Mouse (Mus musculus) G1E (cell line): Measurements from ENCODE around the gene Slc38a5. TPM values are rescaled to one million over a fixed set of nuclear protein-coding genes. Genes with fewer than 3 reads are reported as not detected.

ENCODE experiments used
- ATAC-seq: 2 replicates; pipeline ENCODE4 v1.8.0; 2016; ENCODE audit warnings: mild to moderate bottlenecking; ENCODE audit not compliant: insufficient number of reproducible peaks, poor library complexity, low FRiP score, severe bottlenecking; ENCODE audit errors: extremely low read depth
- DNase-seq: peaks from one replicate; pipeline ENCODE4 v3.0.0; 2012; ENCODE audit warnings: low spot score
- H3K27me3 ChIP-seq: 2 replicates; pipeline ENCODE4 v1.6.1; 2012; ENCODE audit warnings: mild to moderate bottlenecking, low read length, inconsistent platforms; ENCODE audit not compliant: insufficient read depth
- H3K36me3 ChIP-seq: replicated peaks from 2 replicates; pipeline ENCODE3; 2012; ENCODE audit warnings: mild to moderate bottlenecking, inconsistent platforms
- H3K4me1 ChIP-seq: 2 replicates; pipeline ENCODE4 v1.6.1; 2012; ENCODE audit warnings: low read depth, low read length, inconsistent platforms, mixed read lengths; ENCODE audit not compliant: insufficient read depth
- H3K4me3 ChIP-seq: 2 replicates; pipeline ENCODE4 v1.5.1; 2012; ENCODE audit warnings: low read depth, mild to moderate bottlenecking, inconsistent platforms, low read length, moderate library complexity, mixed read lengths
- H3K9me3 ChIP-seq: replicated peaks from 2 replicates; pipeline ENCODE4 v1.6.1; 2012; ENCODE audit warnings: inconsistent platforms
- CTCF ChIP-seq: IDR thresholded peaks from 2 replicates; pipeline ENCODE4 v1.5.1; 2012; ENCODE audit warnings: low read depth, low read length, inconsistent platforms, mixed read lengths
- GATA1 ChIP-seq: IDR thresholded peaks from 2 replicates; pipeline ENCODE4 v1.6.1; 2012; ENCODE audit warnings: borderline replicate concordance, low read length, inconsistent platforms, mixed read lengths
- GATA2 ChIP-seq: IDR thresholded peaks from 2 replicates; pipeline ENCODE4 v1.6.1; 2012; ENCODE audit warnings: low read depth, low read length, inconsistent platforms, borderline replicate concordance
- POLR2AphosphoS5 ChIP-seq: IDR thresholded peaks from 2 replicates; pipeline ENCODE4 v1.6.1; 2012; ENCODE audit warnings: low read depth, low read length, inconsistent platforms; ENCODE audit not compliant: insufficient replicate concordance
- TAL1 ChIP-seq: conservative IDR thresholded peaks from 2 replicates; pipeline ENCODE4 v1.6.1; 2012; ENCODE audit warnings: low read depth, low read length, inconsistent platforms, mixed read lengths
- polyA plus RNA-seq: library from polyadenylated mRNA; stranded (reverse); fragments of >175 nt; gene quantifications from 2 replicates; pipeline ENCODE4 v1.2.3, GENCODE M21; 2012
- total RNA-seq, 2 experiments: library from RNA; stranded (forward) in 1 of 2; stranded (reverse) in 1 of 2; fragments of 200-1000 nt in 1 of 2; fragments of >200 nt in 1 of 2; fragmentation: Nextera tagmentation in 1 of 2; gene quantifications; 2 replicates each; pipeline ENCODE4 v1.2.3; 2014 to 2017

The Slc38a5 gene
- total and polyA plus RNA-seq, 3 experiments = 0.10 to 6.7 TPM; not detected in 1

- ATAC-seq = no peak
- H3K9me3 ChIP-seq = no peaks in the 10 kb centered on the region
- no peak for DNase-seq
- peaks cover 13% of the 10 kb centered on the region; the same call in 1 of the 2 replicates for H3K4me1 ChIP-seq
- H3K4me3 ChIP-seq = no peak overlapping the region
- TF ChIP-seq GATA2 (no peak), POLR2AphosphoS5 (no peak), CTCF (no peak), TAL1 (no peak), GATA1 (no peak)
- no peaks in the 10 kb centered on the region for H3K27me3 ChIP-seq
- peaks cover 24% of the 10 kb centered on the region for H3K36me3 ChIP-seq
Measured at GRCm38 (mm10) chrX:8236704-8237103, 34.2 kb upstream of the Slc38a5 start.

- TF ChIP-seq POLR2AphosphoS5 (no peak), CTCF (no peak), GATA2 (no peak), GATA1 (no peak), TAL1 (no peak)
- no peak for ATAC-seq
- Histone ChIP-seq H3K4me1 (peaks cover 8% of the 10 kb centered on the region; the same call in 1 of the 2 replicates), H3K36me3 (peaks cover 36% of the 10 kb centered on the region), H3K27me3 (no peaks in the 10 kb centered on the region), H3K4me3 (no peak overlapping the region), H3K9me3 (no peaks in the 10 kb centered on the region)
- no peak for DNase-seq
Measured at GRCm38 (mm10) chrX:8238804-8239395, 32.0 kb upstream of the Slc38a5 start.

GRCm38 (mm10) chrX:8247680-8248079 is 23.3 kb upstream of the Slc38a5 start:
- no peaks in the 10 kb centered on the region for H3K9me3 ChIP-seq
- ATAC-seq = no peak
- DNase-seq = no peak
- TF ChIP-seq TAL1 = no peak
- no peak for TF ChIP-seq POLR2AphosphoS5
- H3K4me3 ChIP-seq = no peak overlapping the region
- peaks cover 13% of the 10 kb centered on the region for H3K4me1 ChIP-seq
- peaks cover 66% of the 10 kb centered on the region for H3K36me3 ChIP-seq
- H3K27me3 ChIP-seq = no peaks in the 10 kb centered on the region

DNA sequence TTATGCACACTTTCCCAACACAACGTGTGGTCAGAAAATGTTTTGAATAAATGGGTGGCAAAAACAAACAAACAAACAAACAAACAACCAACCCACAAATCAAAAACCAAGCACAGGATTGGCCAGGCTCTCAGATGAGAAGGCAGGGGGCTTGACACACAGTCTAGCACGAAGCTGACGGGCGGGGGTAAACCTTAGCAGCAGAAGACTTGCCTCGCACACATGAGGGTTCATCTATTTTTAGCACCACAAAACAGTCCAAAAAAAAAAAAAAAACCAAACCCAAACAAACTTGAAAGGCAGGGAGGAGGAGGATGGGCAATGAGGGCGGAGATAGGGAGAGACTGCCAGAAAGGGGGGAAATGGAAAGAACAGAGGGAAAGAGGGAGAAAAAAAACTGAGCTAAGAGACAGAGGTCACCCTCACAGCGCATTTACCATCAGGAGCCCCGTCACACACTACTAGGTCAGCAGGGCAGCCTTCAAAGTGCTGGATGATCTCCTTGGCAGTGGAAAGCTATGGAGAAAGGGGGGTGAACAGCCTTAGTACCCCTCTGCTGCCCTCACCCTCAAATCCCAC is 22.3 kb upstream of the Slc38a5 start:
- Histone ChIP-seq H3K27me3 (no peaks in the 10 kb centered on the region), H3K4me3 (no peak overlapping the region), H3K4me1 (peaks cover 13% of the 10 kb centered on the region), H3K9me3 (no peaks in the 10 kb centered on the region), H3K36me3 (peaks cover 58% of the 10 kb centered on the region)
- ATAC-seq (no peak), DNase-seq (no peak)
- TF ChIP-seq GATA2 (no peak), GATA1 (no peak), TAL1 (no peak), CTCF (no peak), POLR2AphosphoS5 (no peak)

- Histone ChIP-seq H3K36me3 (peaks cover 33% of the 10 kb centered on the region), H3K9me3 (no peaks in the 10 kb centered on the region), H3K4me3 (peak overlapping the region; percentile 72), H3K27me3 (no peaks in the 10 kb centered on the region), H3K4me1 (peaks cover 13% of the 10 kb centered on the region)
- no peak for TF ChIP-seq POLR2AphosphoS5
- no peak for TF ChIP-seq CTCF
- no peak for TF ChIP-seq GATA1
- ATAC-seq (0 out of 2 replicates have a peak, but pooled peaks have one; percentile 10), DNase-seq (no peak)
Measured at GRCm38 (mm10) chrX:8251789-8252333, 19.1 kb upstream of the Slc38a5 start.

DNA sequence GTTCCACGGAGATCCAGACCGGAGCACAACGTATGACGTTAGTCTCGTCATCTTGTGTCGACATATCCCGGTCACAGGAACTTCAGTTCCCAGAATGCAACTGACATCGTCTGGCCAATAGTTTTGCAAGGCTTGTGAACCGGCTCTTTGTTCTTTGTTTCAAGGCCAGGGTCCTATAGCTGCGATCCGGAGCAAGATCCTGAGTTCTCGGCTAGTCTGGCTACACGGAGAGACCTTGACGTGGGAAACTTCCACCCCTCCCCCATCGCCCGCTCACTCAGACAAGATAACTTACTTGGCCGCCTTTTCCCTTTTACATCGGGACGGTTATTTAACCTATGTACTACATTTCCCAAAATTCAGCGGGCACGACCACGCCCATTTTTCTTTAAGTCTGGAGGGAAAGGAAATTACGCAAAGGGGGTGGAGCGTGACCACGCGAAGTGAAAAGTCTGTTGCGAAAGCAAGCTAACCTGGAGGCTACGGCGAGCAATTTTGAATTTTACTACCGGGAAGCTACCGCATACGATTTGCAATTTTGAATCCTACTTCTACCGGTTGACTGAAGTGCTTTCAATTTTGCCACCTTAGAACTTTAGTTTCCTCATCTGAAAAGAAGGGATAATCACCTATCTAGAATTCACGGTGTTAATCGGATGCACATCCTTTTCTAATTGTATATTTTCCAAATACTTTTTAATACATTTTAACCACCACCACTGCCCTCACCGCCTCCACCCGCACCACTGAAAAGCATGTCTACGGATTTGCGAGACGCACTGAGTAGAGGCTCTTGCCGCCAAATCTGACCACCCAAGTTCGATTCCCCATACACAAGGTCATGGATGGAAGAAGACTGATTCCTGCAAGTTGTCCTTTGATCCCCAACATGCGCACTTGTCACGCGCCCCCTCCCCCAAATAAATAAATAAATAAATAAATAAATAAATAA is 18.3 kb upstream of the Slc38a5 start, which contains the start of gene Ftsj1:
Ftsj1 (minus strand) TSS at position 73 of the 952 bp plus-strand sequence.
- ATAC-seq = peak; percentile 86
- H3K4me1 ChIP-seq = peaks cover 13% of the 10 kb centered on the region
- H3K36me3 ChIP-seq = peaks cover 28% of the 10 kb centered on the region
- no peaks in the 10 kb centered on the region for H3K9me3 ChIP-seq
- DNase-seq = peak; percentile 53
- no peaks in the 10 kb centered on the region for H3K27me3 ChIP-seq
- no peak for TF ChIP-seq TAL1
- TF ChIP-seq GATA2 = no peak
- TF ChIP-seq CTCF = no peak
- TF ChIP-seq POLR2AphosphoS5 = no peak
- no peak for TF ChIP-seq GATA1
- peak within 1 kb of the TSS; percentile 72 for H3K4me3 ChIP-seq
